Mouse (Mus musculus) central nervous system, embryonic 18 days (tissue): ENCODE data around the gene Csnk2a2. TPM values are rescaled to one million over a fixed set of nuclear protein-coding genes. Genes with fewer than 3 reads are reported as not detected.

Source experiments
- polyA plus RNA-seq: library from polyadenylated mRNA; depleted of rRNA; stranded (reverse); fragments of >200 nt; gene quantifications from 2 replicates; pipeline ENCODE4 v1.2.3, GENCODE M21; 2012; rRNA removed

Gene Csnk2a2
- polyA plus RNA-seq = 46.9 and 47.1 TPM in 2 replicates

DNA sequence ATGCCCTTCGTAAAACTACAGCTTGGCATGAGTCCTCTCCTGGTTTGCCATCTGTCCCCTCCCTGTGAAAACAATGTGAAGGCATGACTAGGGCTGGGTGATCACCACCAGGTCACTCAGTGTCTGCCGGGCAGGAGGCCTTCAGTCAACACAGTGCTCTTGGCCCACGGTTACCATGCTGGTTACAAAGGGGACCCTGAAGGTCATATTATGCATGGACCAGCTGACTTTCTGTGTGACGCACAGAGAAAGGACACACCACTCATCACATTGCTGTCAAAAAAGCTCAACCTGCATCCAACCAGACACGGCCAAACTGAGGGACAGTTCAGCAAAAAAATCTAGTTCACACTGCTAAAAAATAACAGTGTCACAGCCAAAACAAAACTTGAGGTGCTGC lies at the start of gene Csnk2a2:
Csnk2a2 (minus strand) TSS at position 34 of the 400 bp plus-strand sequence.

DNA sequence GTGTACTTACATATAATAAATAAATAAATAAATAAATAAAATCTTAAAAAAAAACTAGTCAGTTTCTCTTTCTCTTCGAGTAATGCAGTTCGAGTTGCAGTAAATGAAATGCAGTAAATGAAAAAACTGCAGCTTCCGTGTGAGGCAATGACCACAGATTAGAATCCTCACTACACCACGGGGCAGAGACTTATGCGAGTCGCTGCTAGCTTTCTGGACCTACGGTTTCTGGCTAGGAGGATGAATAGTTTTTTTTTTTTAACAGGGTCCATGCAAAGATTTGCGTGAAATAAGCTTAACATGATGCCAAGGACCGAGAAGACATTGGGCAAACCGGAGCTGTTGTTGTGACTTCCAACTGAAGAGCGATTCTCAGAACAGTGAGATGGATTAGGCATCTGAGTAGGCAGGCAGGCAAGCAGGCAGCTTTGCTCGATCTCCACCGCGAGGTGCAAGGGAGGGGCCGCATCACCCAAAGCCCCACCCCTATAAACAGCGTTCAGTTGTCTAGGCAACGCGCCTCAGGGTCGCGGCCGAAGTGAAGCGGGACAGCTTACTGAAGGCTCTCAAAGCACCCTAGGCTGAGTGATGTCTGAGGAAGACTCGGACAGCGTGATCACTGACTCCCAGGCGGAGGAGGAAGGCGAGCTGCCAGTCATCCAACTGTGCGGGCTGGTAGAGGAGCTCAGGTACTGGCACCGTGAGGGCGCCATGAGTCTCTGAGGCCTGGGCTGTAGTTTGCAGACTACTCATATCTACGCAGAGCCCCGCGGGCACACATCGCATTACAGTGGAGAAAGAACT lies 43.9 kb upstream of the Csnk2a2 start, which contains the start of gene Ccdc113:
Ccdc113 (plus strand) TSS at position 502 of the 804 bp plus-strand sequence.

DNA sequence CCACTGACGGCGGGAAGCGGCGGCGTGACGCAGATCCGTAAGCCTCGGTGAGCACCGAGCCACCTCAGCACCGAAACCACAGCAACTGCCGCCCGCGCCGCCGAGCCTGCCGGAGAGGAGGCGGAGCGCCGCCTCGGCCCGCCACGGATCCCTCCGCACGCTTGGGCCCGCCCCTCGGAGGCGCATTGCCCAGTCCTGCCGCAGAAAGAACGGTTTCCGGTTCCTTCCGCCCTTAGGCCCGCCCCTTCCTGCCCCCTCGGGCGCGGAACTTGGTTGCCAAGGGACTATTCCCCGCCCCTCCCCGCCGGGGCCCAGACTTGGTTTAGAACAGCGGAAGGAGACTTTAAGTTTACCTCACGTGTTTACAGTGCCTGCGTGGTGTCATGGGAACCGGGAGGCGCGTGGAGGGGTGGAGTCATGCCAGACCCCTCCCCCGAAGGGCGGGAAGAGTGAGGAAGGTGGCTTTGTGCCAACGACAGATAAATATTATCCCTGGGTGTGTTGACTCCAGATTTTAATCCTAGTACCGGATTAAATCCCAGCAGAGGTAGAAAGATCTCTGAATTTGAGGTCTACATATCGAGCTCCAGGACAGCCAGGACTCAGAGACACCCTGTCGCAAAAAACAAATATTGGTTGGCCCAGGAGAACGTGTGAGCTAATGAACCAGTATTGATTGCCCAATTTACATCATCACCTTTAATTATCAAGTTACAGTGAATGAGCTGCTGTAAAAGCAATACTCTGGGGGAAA lies 55.0 kb downstream of the Csnk2a2 start, which contains the start of gene Cfap20:
Cfap20 (minus strand) TSS at position 184 of the 754 bp plus-strand sequence.

Other genes with a start within 250 kb of the Csnk2a2 start
- gene Cngb1, start 183.5 kb downstream of the Csnk2a2 start, polyA plus RNA-seq = 0.74 and 0.76 TPM in 2 replicates
- gene Tepp, start 179.5 kb downstream of the Csnk2a2 start, polyA plus RNA-seq = 3.5 and 4.3 TPM in 2 replicates
- 16.6 and 19.1 TPM in 2 replicates for gene Zfp319, start 158.1 kb downstream of the Csnk2a2 start, polyA plus RNA-seq
- 42.3 and 42.5 TPM in 2 replicates for gene Usb1, start 157.8 kb downstream of the Csnk2a2 start, polyA plus RNA-seq
- 16.5 and 17.2 TPM in 2 replicates for gene Mmp15, start 137.8 kb downstream of the Csnk2a2 start, polyA plus RNA-seq
- gene Cfap20, start 55.2 kb downstream of the Csnk2a2 start, polyA plus RNA-seq = 126 and 138 TPM in 2 replicates
- 1.5 and 2.1 TPM in 2 replicates for gene Ccdc113, start 44.0 kb upstream of the Csnk2a2 start, polyA plus RNA-seq
- not detected in 2 replicates for gene Prss54, start 86.3 kb upstream of the Csnk2a2 start, polyA plus RNA-seq
- gene Gins3, start 143.4 kb upstream of the Csnk2a2 start, polyA plus RNA-seq = 3.1 and 3.9 TPM in 2 replicates
- 710 and 739 TPM in 2 replicates for gene Ndrg4, start 186.9 kb upstream of the Csnk2a2 start, polyA plus RNA-seq
- 39.6 and 42.9 TPM in 2 replicates for gene Setd6, start 225.8 kb upstream of the Csnk2a2 start, polyA plus RNA-seq